1 mouse cellular context compared by ENCODE assay signal in the genomic region with DNA sequence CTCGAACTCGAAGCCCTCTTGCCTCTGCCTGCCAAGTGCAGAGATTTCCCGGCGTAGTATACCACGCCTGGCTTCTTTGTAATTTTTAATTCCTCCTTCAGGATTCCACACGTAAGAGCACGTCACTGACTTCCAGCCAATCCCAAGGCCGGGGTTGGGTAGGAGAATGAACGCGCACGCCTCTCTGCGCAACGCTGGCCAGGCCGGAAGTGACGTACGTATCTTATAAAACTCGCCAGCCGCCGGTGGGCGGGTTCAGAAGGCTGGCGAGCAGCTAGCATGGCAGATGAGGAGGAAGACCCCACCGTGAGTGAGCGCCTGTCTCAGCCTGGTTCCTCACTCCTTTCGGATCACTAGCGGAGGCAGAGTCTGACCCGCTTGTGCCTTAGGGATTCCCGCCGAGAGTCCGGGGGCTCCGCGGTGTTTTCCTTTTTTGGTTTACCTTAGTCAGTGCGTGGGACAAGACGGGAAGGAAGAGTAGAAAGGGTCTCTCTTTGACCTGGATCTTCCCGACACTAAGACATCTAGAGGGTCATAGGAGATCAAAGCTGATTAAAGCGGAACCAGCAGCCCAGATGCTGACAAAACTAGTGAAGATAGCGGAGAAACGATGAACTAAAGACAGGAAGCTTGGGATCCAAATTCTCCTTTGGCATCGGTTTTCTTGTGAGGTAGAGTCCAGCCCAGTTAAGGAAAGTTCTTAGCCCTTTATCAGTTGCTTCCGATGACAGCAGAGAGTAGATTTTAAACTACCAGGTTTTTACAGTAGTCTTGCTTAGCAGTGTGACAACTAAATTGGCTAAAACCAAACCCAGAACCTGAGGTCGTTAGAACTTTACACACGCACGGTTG.
A peak's percentile ranks its signal among the peaks of the same experiment; 100 is the strongest.
TF ChIP-seq lines count a peak whose summit lies in the region.

Taf13 (plus strand) TSS at position 256 of the 852 bp plus-strand sequence.

TF ChIP-seq in MEL, 35 proteins besides CTCF, POLR2A, EP300 and RAD21 (continued from another document):
- TF ChIP-seq USF2 (IDR thresholded peaks at IDR 0.05; ENCODE audit: borderline replicate concordance in 1 of 2, insufficient read depth in 1 of 2, low read depth in 1 of 2, low read length in 2 of 2) (no peak), SIN3A (IDR thresholded peaks at IDR 0.05; ENCODE audit: low read length) (peak; percentile 77), MAZ (IDR thresholded peaks at IDR 0.05; ENCODE audit: low read depth, low read length) (peak; percentile 48; the same call in 1 of the 2 replicates), ZMIZ1 (IDR thresholded peaks at IDR 0.05; ENCODE audit: low read depth, low read length) (peak; percentile 99), POLR2AphosphoS5 (IDR thresholded peaks at IDR 0.05; ENCODE audit: borderline replicate concordance, low read depth, low read length) (peak; percentile 92; the same call in 1 of the 2 replicates), CHD2 (IDR thresholded peaks at IDR 0.05; ENCODE audit: low read length) (no peak), TAL1 (IDR thresholded peaks at IDR 0.05; ENCODE audit: low read length) (no peak), UBTF (IDR thresholded peaks at IDR 0.05; ENCODE audit: borderline replicate concordance, insufficient read depth, low read depth, low read length) (no peak), GATA1 (IDR thresholded peaks at IDR 0.05; ENCODE audit: low read depth, low read length) (peak; percentile 28; the same call in 1 of the 2 replicates), CHD1 (IDR thresholded peaks at IDR 0.05; ENCODE audit: low read depth, low read length) (no peak), ZNF384 (IDR thresholded peaks at IDR 0.05; ENCODE audit: low read depth, low read length) (no peak), TBP (IDR thresholded peaks at IDR 0.05; ENCODE audit: low read depth, low read length) (peak; percentile 98), RCOR1 (IDR thresholded peaks at IDR 0.05; ENCODE audit: low read depth, low read length) (peak; percentile 86), SMC3 (IDR thresholded peaks at IDR 0.05; ENCODE audit: low read depth, low read length) (no peak), ZKSCAN1 (IDR thresholded peaks at IDR 0.05; ENCODE audit: low read depth, low read length) (no peak), HCFC1 (IDR thresholded peaks at IDR 0.05; ENCODE audit: low read depth, low read length) (peak; percentile 83), NELFE (IDR thresholded peaks at IDR 0.05; ENCODE audit: low read depth, low read length) (peak; percentile 100), MEF2A (IDR thresholded peaks at IDR 0.05; ENCODE audit: extremely low read depth, insufficient replicate concordance, low read depth, low read length, poor library complexity, severe bottlenecking) (no peak)
